Mouse (Mus musculus) heart, embryonic 16.5 days (tissue): Measurements from ENCODE around the gene Spaca7. TPM values are rescaled to one million over a fixed set of nuclear protein-coding genes. Genes with fewer than 3 reads are reported as not detected.

ENCODE experiments used
- ATAC-seq: fragments of 200-750 bp; cut with Nextera tagmentation; replicated peaks from 2 replicates; pipeline ENCODE4 v1.8.0; 2017; ENCODE audit warnings: moderate number of reproducible peaks; ENCODE audit not compliant: insufficient read depth, low FRiP score; ENCODE audit errors: extremely low read depth
- H3K27ac ChIP-seq: fragments of 300-500 bp; sonication (generic); 2 replicates; pipeline ENCODE4 v1.5.1; 2014; ENCODE audit warnings: mild to moderate bottlenecking, low read length, control low read depth, moderate library complexity
- H3K27me3 ChIP-seq: fragments of 300-500 bp; sonication (generic); 2 replicates; pipeline ENCODE4 v1.6.1; 2014; ENCODE audit warnings: low read length, mixed read lengths; ENCODE audit not compliant: control insufficient read depth, insufficient read depth
- H3K36me3 ChIP-seq: fragments of 300-500 bp; sonication (generic); 2 replicates; pipeline ENCODE4 v1.6.1; 2014; ENCODE audit not compliant: control insufficient read depth, insufficient read depth
- H3K4me1 ChIP-seq: fragments of 300-500 bp; sonication (generic); 2 replicates; pipeline ENCODE4 v1.6.1; 2014; ENCODE audit warnings: low read length, mixed read lengths; ENCODE audit not compliant: control insufficient read depth, insufficient read depth
- H3K4me2 ChIP-seq: fragments of 300-500 bp; sonication (generic); 2 replicates; pipeline ENCODE4 v1.6.1; 2014; ENCODE audit warnings: low read depth, mild to moderate bottlenecking, control low read depth, low read length
- H3K4me3 ChIP-seq: fragments of 300-500 bp; sonication (generic); 2 replicates; pipeline ENCODE4 v1.5.1; 2014; ENCODE audit warnings: mild to moderate bottlenecking, control low read depth, low read length
- H3K9ac ChIP-seq: fragments of 300-500 bp; sonication (generic); 2 replicates; pipeline ENCODE4 v1.6.1; 2014; ENCODE audit warnings: low read length, control low read depth
- H3K9me3 ChIP-seq: fragments of 300-500 bp; sonication (generic); replicated peaks from 2 replicates; pipeline ENCODE4 v1.6.1; 2016; ENCODE audit warnings: low read length; ENCODE audit not compliant: control insufficient read depth
- WGBS: fragments of 180-500 bp; shearing (Covaris S2); extraction: QIAGEN DNeasy Blood & Tissue Kit; methylation state at CpG from one replicate; pipeline ENCODE4 v1.1.7; 2014; 5-methylcytosine and 5-hydroxymethylcytosine counted together
- polyA plus RNA-seq: library from polyadenylated mRNA; unstranded; fragments of >200 nt; fragmentation: Nextera tagmentation; extraction: Ambion mirVana; gene quantifications from 2 replicates; pipeline ENCODE4 v1.2.1, GENCODE M21; 2015

The Spaca7 gene
- not detected in 2 replicates for polyA plus RNA-seq

- ATAC-seq: no peak
- Histone ChIP-seq H3K9ac (no peak within 1 kb of the TSS), H3K4me3 (no peak within 1 kb of the TSS), H3K36me3 (no peaks in the 10 kb centered on the region), H3K27ac (no peak within 1 kb of the TSS), H3K27me3 (peaks cover 11% of the 10 kb centered on the region), H3K4me1 (no peaks in the 10 kb centered on the region), H3K9me3 (no peaks in the 10 kb centered on the region), H3K4me2 (no peak within 1 kb of the TSS)
- 52% methylated on average over 14 of the region's 14 CpGs for WGBS
Measured at GRCm38 (mm10) chr8:12572814-12573534, at the start of gene Spaca7. Gene Spaca7, plus strand, starts transcription at chr8:12573029.

GRCm38 (mm10) chr8:12524279-12524678 is 48.5 kb upstream of the Spaca7 start:
- ATAC-seq: no peak
- H3K9ac ChIP-seq: no peak overlapping the region
- no peaks in the 10 kb centered on the region for H3K4me1 ChIP-seq
- no peak overlapping the region for H3K4me2 ChIP-seq
- no peaks in the 10 kb centered on the region; the same call in 1 of the 2 replicates for H3K9me3 ChIP-seq
- peaks cover 3% of the 10 kb centered on the region for H3K27me3 ChIP-seq
- no peak overlapping the region for H3K27ac ChIP-seq
- 14% methylated on average over 1 of the region's 1 CpGs for WGBS
- H3K4me3 ChIP-seq: no peak overlapping the region
- H3K36me3 ChIP-seq: no peaks in the 10 kb centered on the region

GRCm38 (mm10) chr8:12528659-12529058 is 44.2 kb upstream of the Spaca7 start:
- Histone ChIP-seq H3K9me3 (no peaks in the 10 kb centered on the region), H3K4me2 (no peak overlapping the region), H3K9ac (no peak overlapping the region), H3K4me1 (no peaks in the 10 kb centered on the region), H3K27ac (no peak overlapping the region), H3K27me3 (peaks cover 5% of the 10 kb centered on the region), H3K4me3 (no peak overlapping the region), H3K36me3 (no peaks in the 10 kb centered on the region)
- no peak for ATAC-seq
- 65% methylated on average over 2 of the region's 2 CpGs for WGBS

- H3K4me2 ChIP-seq: no peak overlapping the region
- H3K27ac ChIP-seq: no peak overlapping the region
- no peaks in the 10 kb centered on the region for H3K4me1 ChIP-seq
- no peak for ATAC-seq
- no peak overlapping the region for H3K9ac ChIP-seq
- no peaks in the 10 kb centered on the region for H3K36me3 ChIP-seq
- 0 out of 2 replicates have a peak, but pooled peaks cover 2% of the 10 kb centered on the region for H3K27me3 ChIP-seq
- no peak overlapping the region for H3K4me3 ChIP-seq
- H3K9me3 ChIP-seq: 0 out of 2 replicates have a peak, but pooled peaks cover 2% of the 10 kb centered on the region
- WGBS: 44% methylated on average over 9 of the region's 9 CpGs
Measured at GRCm38 (mm10) chr8:12535617-12536016, 37.2 kb upstream of the Spaca7 start.

GRCm38 (mm10) chr8:12536306-12536705 is 36.5 kb upstream of the Spaca7 start:
- H3K4me1 ChIP-seq: no peaks in the 10 kb centered on the region
- H3K27me3 ChIP-seq: 0 out of 2 replicates have a peak, but pooled peaks cover 2% of the 10 kb centered on the region

GRCm38 (mm10) chr8:12545236-12545635 is 27.6 kb upstream of the Spaca7 start:
- H3K4me2 ChIP-seq: no peak overlapping the region
- WGBS: 68% methylated on average over 4 of the region's 4 CpGs
- H3K27ac ChIP-seq: no peak overlapping the region
- H3K4me3 ChIP-seq: no peak overlapping the region
- no peaks in the 10 kb centered on the region for H3K9me3 ChIP-seq
- no peaks in the 10 kb centered on the region for H3K36me3 ChIP-seq
- H3K9ac ChIP-seq: no peak overlapping the region
- ATAC-seq: no peak
- H3K27me3 ChIP-seq: peaks cover 22% of the 10 kb centered on the region
- H3K4me1 ChIP-seq: no peaks in the 10 kb centered on the region

More at GRCm38 (mm10) chr8:12536306-12536705, 36.5 kb upstream of the Spaca7 start:
- Histone ChIP-seq H3K4me2 (no peak overlapping the region), H3K9ac (no peak overlapping the region), H3K27ac (no peak overlapping the region), H3K4me3 (no peak overlapping the region), H3K9me3 (0 out of 2 replicates have a peak, but pooled peaks cover 2% of the 10 kb centered on the region), H3K36me3 (no peaks in the 10 kb centered on the region)
- WGBS: 58% methylated on average over 7 of the region's 7 CpGs
- ATAC-seq: no peak

- Histone ChIP-seq H3K4me3 (no peak overlapping the region), H3K9ac (no peak overlapping the region), H3K4me2 (no peak overlapping the region), H3K27ac (no peak overlapping the region), H3K27me3 (peaks cover 22% of the 10 kb centered on the region), H3K9me3 (no peaks in the 10 kb centered on the region), H3K36me3 (no peaks in the 10 kb centered on the region), H3K4me1 (no peaks in the 10 kb centered on the region)
- 57% methylated on average over 4 of the region's 4 CpGs for WGBS
- ATAC-seq: no peak
Measured at GRCm38 (mm10) chr8:12545671-12546070, 27.2 kb upstream of the Spaca7 start.

GRCm38 (mm10) chr8:12547466-12548220 is 25.2 kb upstream of the Spaca7 start:
- Histone ChIP-seq H3K4me1 (no peaks in the 10 kb centered on the region), H3K27me3 (peaks cover 15% of the 10 kb centered on the region), H3K27ac (no peak overlapping the region), H3K9ac (no peak overlapping the region), H3K36me3 (no peaks in the 10 kb centered on the region), H3K4me2 (no peak overlapping the region), H3K9me3 (no peaks in the 10 kb centered on the region), H3K4me3 (no peak overlapping the region)
- 68% methylated on average over 7 of the region's 7 CpGs for WGBS
- ATAC-seq: no peak

GRCm38 (mm10) chr8:12548255-12548654 is 24.6 kb upstream of the Spaca7 start:
- no peak overlapping the region for H3K4me2 ChIP-seq

More at GRCm38 (mm10) chr8:12548255-12548654, 24.6 kb upstream of the Spaca7 start:
- H3K27ac ChIP-seq: no peak overlapping the region
- no peak overlapping the region for H3K4me3 ChIP-seq
- no peaks in the 10 kb centered on the region for H3K9me3 ChIP-seq
- H3K36me3 ChIP-seq: no peaks in the 10 kb centered on the region
- 21% methylated on average over 15 of the region's 15 CpGs for WGBS
- H3K9ac ChIP-seq: no peak overlapping the region
- H3K4me1 ChIP-seq: no peaks in the 10 kb centered on the region
- ATAC-seq: no peak
- peaks cover 15% of the 10 kb centered on the region for H3K27me3 ChIP-seq
